Mouse (Mus musculus) liver, embryonic 15.5 days (tissue): Measurements from ENCODE around the gene Ttll13. TPM values are rescaled to one million over a fixed set of nuclear protein-coding genes. Genes with fewer than 3 reads are reported as not detected.
A peak's percentile ranks its signal among the peaks of the same experiment; 100 is the strongest.

Experiments used
- ATAC-seq: fragments of 200-750 bp; cut with Nextera tagmentation; 2 replicates; pipeline ENCODE4 v1.8.0; 2017; ENCODE audit warnings: moderate number of reproducible peaks, mild to moderate bottlenecking, moderate library complexity; ENCODE audit not compliant: insufficient read depth
- H3K27ac ChIP-seq: fragments of 300-500 bp; sonication (generic); replicated peaks from 2 replicates; pipeline ENCODE4 v1.5.1; 2015; ENCODE audit warnings: mild to moderate bottlenecking, inconsistent platforms
- H3K27me3 ChIP-seq: fragments of 300-500 bp; sonication (generic); 2 replicates; pipeline ENCODE4 v1.6.1; 2015; ENCODE audit warnings: mild to moderate bottlenecking, inconsistent platforms
- H3K36me3 ChIP-seq: fragments of 300-500 bp; sonication (generic); replicated peaks from 2 replicates; pipeline ENCODE4 v1.6.1; 2015; ENCODE audit warnings: moderate library complexity, mild to moderate bottlenecking, inconsistent platforms
- H3K4me1 ChIP-seq: fragments of 300-500 bp; sonication (generic); replicated peaks from 2 replicates; pipeline ENCODE4 v1.6.1; 2015; ENCODE audit warnings: inconsistent platforms
- H3K4me2 ChIP-seq: fragments of 300-500 bp; sonication (generic); 2 replicates; pipeline ENCODE4 v1.6.1; 2015; ENCODE audit warnings: moderate library complexity, mild to moderate bottlenecking, inconsistent platforms
- H3K4me3 ChIP-seq: fragments of 300-500 bp; sonication (generic); replicated peaks from 2 replicates; pipeline ENCODE4 v1.5.1; 2015; ENCODE audit warnings: mild to moderate bottlenecking, inconsistent platforms
- H3K9ac ChIP-seq: fragments of 300-500 bp; sonication (generic); 2 replicates; pipeline ENCODE4 v1.6.1; 2015; ENCODE audit warnings: moderate library complexity, mild to moderate bottlenecking, inconsistent platforms
- H3K9me3 ChIP-seq: fragments of 300-500 bp; sonication (generic); replicated peaks from 2 replicates; pipeline ENCODE4 v1.6.1; 2016; ENCODE audit warnings: inconsistent platforms
- WGBS: fragments of 180-500 bp; shearing (Covaris S2); methylation state at CpG from one replicate; pipeline ENCODE4 v1.1.7; 2015; ENCODE audit warnings: mixed read lengths; ENCODE audit not compliant: insufficient replicate concordance; 5-methylcytosine and 5-hydroxymethylcytosine counted together
- polyA plus RNA-seq: library from polyadenylated mRNA; unstranded; fragments of >200 nt; fragmentation: Nextera tagmentation; extraction: Ambion mirVana; gene quantifications from 2 replicates; pipeline ENCODE4 v1.2.1, GENCODE M21; 2015

Ttll13 gene
- polyA plus RNA-seq, 1 experiment from 2014 or later = 0.16 TPM

DNA sequence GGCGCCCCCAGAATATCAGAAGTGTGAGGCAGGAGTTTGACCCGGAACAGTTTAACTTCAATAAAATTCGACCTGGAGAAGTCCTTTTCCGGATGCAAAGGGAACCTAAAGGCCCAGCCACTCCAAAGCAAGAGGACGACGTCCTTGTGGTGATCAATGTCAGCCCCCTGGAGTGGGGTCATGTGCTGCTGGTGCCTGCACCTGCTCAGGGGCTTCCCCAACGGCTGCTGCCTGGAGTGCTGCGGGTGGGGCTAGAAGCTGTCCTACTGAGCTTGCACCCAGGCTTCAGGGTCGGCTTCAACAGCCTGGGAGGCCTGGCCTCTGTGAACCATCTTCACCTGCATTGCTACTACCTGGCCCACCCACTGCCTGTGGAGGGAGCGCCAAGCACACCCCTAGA is 7.6 kb upstream of the Ttll13 start:
- H3K4me3 ChIP-seq = no peak overlapping the region
- H3K9me3 ChIP-seq = no peaks in the 10 kb centered on the region
- no peak for ATAC-seq
- H3K27ac ChIP-seq = no peak overlapping the region
- H3K4me2 ChIP-seq = no peak overlapping the region
- no peaks in the 10 kb centered on the region for H3K27me3 ChIP-seq
- H3K4me1 ChIP-seq = peaks cover 20% of the 10 kb centered on the region
- no peak overlapping the region for H3K9ac ChIP-seq
- WGBS = 77% methylated on average over 10 of the region's 10 CpGs
- peaks cover 29% of the 10 kb centered on the region for H3K36me3 ChIP-seq

DNA sequence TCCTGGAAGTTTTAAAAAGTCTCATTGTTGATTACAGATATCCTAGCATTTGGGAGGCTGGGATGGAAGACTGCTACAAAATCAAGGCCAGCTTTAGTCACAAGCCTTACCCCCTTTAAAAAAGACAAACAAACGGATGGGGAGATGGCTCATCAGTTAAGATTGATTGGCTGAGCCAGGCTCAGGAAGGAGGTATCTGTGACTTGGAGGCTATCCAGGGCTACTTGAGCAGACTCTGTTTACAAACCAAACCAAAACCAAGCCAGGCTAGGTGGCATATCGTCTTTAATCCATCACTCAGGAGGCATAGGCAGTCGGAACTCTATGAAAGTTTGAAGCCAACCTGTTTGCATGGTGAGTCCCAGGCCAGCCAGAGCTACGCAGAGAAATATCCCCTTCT is 4.5 kb upstream of the Ttll13 start:
- Histone ChIP-seq H3K36me3 (peaks cover 27% of the 10 kb centered on the region), H3K9ac (no peak overlapping the region), H3K4me3 (no peak overlapping the region), H3K4me2 (no peak overlapping the region), H3K4me1 (peaks cover 9% of the 10 kb centered on the region), H3K27me3 (no peaks in the 10 kb centered on the region), H3K27ac (no peak overlapping the region), H3K9me3 (no peaks in the 10 kb centered on the region)
- no peak for ATAC-seq
- WGBS = 69% methylated on average over 4 of the region's 4 CpGs

DNA sequence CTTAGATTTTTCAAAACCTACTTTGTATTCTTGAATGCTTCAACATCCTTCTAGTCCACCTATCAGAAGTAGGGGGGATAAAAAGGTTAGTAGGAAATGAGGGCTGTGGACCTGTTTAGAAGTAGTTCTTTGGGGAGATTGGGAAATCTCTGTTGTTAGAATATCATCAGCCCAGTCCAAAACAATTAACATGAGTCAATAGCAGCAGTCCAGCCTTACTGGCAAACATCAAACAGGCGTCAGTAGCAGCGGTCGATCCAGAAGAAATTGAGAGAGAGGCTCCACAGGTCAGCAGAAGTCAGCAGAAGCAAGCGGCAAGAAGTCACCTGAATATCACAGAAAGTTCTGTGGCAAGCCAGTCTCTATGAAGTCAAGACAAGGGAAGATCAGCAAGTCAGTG is 1.3 kb upstream of the Ttll13 start:
- H3K27me3 ChIP-seq = no peaks in the 10 kb centered on the region
- 84% methylated on average over 4 of the region's 4 CpGs for WGBS
- H3K4me1 ChIP-seq = peaks cover 16% of the 10 kb centered on the region
- peaks cover 6% of the 10 kb centered on the region; the same call in 1 of the 2 replicates for H3K36me3 ChIP-seq
- no peak overlapping the region for H3K9ac ChIP-seq
- no peaks in the 10 kb centered on the region for H3K9me3 ChIP-seq
- H3K4me2 ChIP-seq = no peak overlapping the region
- no peak overlapping the region for H3K27ac ChIP-seq
- ATAC-seq = no peak
- H3K4me3 ChIP-seq = no peak overlapping the region

DNA sequence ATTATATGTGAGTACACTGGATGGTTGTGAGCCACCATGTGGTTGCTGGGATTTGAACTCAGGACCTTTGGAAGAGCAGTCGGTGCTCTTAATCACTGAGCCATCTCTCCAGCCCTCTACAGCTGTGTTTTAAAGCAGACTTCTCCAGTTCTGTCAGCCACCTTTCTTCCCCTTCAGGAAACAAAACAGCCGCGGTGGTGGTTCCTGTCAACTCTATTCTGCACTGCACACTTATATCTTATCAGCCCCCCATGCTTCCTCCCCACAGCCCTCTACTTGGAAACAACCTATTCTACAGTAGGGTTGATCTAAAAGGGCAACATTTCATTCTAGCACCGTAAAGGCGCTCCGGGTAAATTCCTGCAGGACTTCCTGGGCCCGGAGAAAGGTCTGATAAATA is 683 bp downstream of the Ttll13 start:
- no peak for ATAC-seq
- H3K4me1 ChIP-seq = peaks cover 16% of the 10 kb centered on the region
- peak overlapping the region; percentile 80 for H3K9ac ChIP-seq
- peak overlapping the region; percentile 31; the same call in 1 of the 2 replicates for H3K27ac ChIP-seq
- no peaks in the 10 kb centered on the region for H3K36me3 ChIP-seq
- peak overlapping the region; percentile 77 for H3K4me3 ChIP-seq
- peak overlapping the region; percentile 95 for H3K4me2 ChIP-seq
- no peaks in the 10 kb centered on the region for H3K27me3 ChIP-seq
- no peaks in the 10 kb centered on the region for H3K9me3 ChIP-seq
- 13% methylated on average over 7 of the region's 7 CpGs for WGBS

DNA sequence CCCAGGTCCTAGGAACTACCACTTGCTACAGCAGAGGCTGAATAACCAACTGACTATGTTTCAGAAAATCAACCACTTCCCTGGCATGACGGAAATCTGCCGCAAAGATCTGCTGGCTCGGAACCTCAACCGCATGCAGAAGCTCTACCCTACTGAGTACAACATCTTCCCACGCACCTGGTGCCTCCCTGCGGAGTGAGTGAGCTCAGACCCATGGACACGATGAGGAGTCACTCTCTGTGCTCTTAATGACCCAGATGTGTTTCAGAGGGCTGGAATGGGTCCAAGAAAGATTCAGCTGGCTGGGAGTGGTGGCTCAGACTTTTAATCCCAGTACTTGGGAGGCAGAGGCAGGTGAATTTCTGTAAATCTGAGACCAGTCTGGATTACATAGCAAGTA is 6.3 kb downstream of the Ttll13 start:
- Histone ChIP-seq H3K36me3 (no peaks in the 10 kb centered on the region), H3K4me1 (peaks cover 12% of the 10 kb centered on the region), H3K9ac (no peak overlapping the region), H3K4me2 (no peak overlapping the region), H3K27ac (no peak overlapping the region), H3K9me3 (no peaks in the 10 kb centered on the region), H3K4me3 (no peak overlapping the region), H3K27me3 (peaks cover 6% of the 10 kb centered on the region)
- 80% methylated on average over 7 of the region's 7 CpGs for WGBS
- no peak for ATAC-seq

DNA sequence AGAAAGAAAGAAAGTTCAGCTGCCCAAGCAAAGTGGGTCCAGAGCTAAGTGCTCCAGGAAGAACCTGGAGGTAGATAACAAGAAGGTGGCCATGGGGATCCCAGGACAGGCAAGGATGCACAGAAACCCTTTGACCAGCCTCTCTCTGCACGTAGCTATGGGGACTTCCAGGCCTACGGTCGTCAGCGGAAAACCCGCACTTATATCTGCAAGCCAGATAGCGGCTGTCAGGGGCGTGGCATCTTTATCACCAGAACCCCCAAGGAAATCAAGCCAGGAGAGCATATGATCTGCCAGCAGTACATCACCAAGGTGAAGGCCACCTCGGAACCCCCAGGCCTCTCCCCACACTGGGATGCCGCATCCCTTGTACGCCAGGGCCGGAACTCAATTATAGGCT is 6.7 kb downstream of the Ttll13 start:
- ATAC-seq = no peak
- H3K27ac ChIP-seq = no peak overlapping the region
- H3K9ac ChIP-seq = no peak overlapping the region
- H3K4me2 ChIP-seq = peak overlapping the region; percentile 18
- whole genome bisulfite sequencing = 35% methylated on average over 11 of the region's 11 CpGs
- H3K9me3 ChIP-seq = no peaks in the 10 kb centered on the region
- H3K4me1 ChIP-seq = peaks cover 12% of the 10 kb centered on the region
- no peaks in the 10 kb centered on the region for H3K36me3 ChIP-seq
- no peak overlapping the region for H3K4me3 ChIP-seq
- H3K27me3 ChIP-seq = peaks cover 6% of the 10 kb centered on the region

DNA sequence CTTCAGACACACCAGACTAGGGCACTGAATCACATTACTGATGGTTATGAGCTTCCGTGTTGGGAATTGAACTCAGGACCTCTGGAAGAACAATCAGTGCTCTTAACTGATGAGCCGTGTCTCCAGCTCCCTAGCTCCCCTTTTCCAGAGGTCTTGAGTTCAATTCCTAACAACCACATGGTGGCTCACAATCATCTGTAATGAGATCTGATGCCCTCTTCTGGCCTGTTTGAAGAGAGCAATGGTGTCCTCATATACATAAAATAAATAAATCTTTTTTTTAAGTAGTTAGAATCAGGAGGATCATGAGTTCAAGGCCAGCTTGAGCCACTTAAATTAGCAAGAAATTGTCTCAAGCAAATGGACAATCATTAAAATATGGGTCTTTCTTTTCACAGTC is 9.8 kb downstream of the Ttll13 start:
- Histone ChIP-seq H3K36me3 (no peaks in the 10 kb centered on the region), H3K9me3 (no peaks in the 10 kb centered on the region), H3K4me3 (no peak overlapping the region), H3K27ac (no peak overlapping the region), H3K9ac (no peak overlapping the region), H3K4me2 (no peak overlapping the region), H3K4me1 (peaks cover 22% of the 10 kb centered on the region), H3K27me3 (peaks cover 27% of the 10 kb centered on the region)
- ATAC-seq = no peak
- 61% methylated on average over 2 of the region's 2 CpGs for WGBS

DNA sequence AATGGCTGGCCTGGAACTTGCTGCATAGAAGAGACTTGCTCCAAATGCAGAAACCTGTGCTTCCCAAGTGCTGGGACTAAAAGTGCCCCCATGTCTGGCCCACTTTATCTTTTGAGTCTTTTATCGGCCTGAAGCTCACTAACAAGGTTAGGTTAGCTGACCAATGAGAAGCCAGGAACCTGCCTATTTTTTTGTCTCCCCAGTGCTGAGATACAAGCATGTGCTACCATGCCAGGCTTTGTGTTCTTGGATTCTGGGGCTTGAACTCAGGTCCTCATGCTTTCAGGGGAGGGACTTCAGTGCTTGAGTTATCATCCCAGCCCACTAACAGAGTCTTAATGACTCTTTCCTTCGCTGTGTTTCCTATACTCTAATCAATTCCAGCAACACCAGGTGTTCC is 11.5 kb downstream of the Ttll13 start:
- peaks cover 27% of the 10 kb centered on the region; the same call in 1 of the 2 replicates for H3K27me3 ChIP-seq
- no peak for ATAC-seq
- no peak overlapping the region for H3K9ac ChIP-seq
- H3K9me3 ChIP-seq = no peaks in the 10 kb centered on the region
- 43% methylated on average over 2 of the region's 2 CpGs for WGBS
- H3K4me2 ChIP-seq = no peak overlapping the region
- no peak overlapping the region for H3K4me3 ChIP-seq
- peaks cover 28% of the 10 kb centered on the region for H3K4me1 ChIP-seq
- H3K27ac ChIP-seq = no peak overlapping the region
- H3K36me3 ChIP-seq = no peaks in the 10 kb centered on the region

DNA sequence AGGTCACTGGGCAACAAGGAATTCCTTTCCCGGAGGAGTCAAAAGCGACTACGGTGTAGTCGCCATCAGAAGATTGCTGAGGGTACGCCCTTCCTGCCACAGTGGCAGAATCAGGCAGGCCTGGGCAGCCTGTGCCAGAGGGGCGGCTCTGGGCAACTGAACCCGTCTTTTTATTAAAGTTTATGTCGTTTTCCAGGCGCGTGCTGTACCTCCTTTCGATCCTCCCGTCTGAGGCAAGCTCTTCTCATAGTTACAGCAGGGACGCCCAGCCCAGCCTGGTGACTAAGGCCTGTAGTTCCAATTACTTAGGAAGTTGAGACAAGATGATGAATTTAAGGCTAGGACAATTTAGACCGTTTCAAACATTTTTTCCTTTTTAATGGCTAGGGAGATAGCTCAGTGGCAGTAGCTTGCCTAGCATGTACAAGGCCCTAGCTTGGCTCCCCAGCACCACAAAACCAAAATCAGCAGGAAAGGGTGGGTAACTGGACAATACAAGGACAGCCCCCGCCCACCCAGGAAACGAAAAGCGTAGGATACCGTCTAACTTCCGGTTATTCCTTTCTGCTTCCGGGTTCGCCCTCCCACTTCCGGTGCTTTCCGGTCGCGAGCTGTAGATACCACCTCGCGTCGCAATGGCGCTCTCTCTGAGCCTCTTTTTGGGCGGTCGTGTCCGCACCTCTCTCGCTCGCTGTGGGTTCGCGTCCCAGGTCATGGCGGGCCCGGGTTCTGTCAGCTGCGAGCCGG is 14.6 kb downstream of the Ttll13 start, which contains the start of gene Ngrn:
Ngrn (plus strand) TSS at position 591 of the 747 bp plus-strand sequence.
- Histone ChIP-seq H3K4me1 (peaks cover 23% of the 10 kb centered on the region), H3K36me3 (peaks cover 27% of the 10 kb centered on the region), H3K9ac (peak within 1 kb of the TSS; percentile 85), H3K4me3 (peak within 1 kb of the TSS; percentile 80), H3K27ac (peak within 1 kb of the TSS; percentile 86), H3K27me3 (peaks cover 21% of the 10 kb centered on the region; the same call in 1 of the 2 replicates), H3K9me3 (no peaks in the 10 kb centered on the region), H3K4me2 (peak within 1 kb of the TSS; percentile 78)
- WGBS = 23% methylated on average over 40 of the region's 40 CpGs
- ATAC-seq = peak; percentile 85

DNA sequence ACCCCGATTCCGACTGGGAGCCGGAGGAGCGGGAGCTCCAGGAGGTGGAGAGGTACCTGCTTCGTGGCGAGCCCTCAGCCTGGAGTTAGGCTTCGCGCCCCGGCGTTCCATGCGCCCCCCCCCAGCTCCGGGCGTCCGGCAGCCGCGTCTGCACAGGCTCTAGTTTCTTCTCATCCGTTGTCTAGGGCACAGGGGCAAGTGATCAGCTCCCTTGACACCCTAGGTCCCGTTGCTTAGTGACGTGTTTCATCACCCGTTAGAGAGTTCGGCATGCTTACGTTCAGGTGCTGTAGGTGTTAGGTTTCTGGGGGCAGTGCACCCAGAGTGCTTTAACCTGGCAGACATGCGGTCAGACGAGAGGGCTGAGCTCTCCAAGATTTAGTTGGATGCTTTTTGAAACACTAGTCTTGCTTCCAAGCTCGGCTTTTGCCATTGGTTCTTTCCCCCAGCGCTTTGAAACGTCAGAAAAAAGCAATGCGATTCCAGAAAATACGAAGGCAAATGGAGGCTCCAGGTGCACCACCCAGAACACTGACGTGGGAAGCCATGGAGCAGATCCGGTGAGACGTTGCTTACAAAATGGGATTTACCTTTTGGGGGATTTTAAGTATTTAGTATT is 15.3 kb downstream of the Ttll13 start:
- Histone ChIP-seq H3K27ac (peak overlapping the region; percentile 86), H3K9ac (peak overlapping the region; percentile 85), H3K4me3 (peak overlapping the region; percentile 80), H3K4me1 (peaks cover 23% of the 10 kb centered on the region), H3K9me3 (no peaks in the 10 kb centered on the region), H3K4me2 (peak overlapping the region; percentile 78), H3K36me3 (peaks cover 34% of the 10 kb centered on the region), H3K27me3 (peaks cover 21% of the 10 kb centered on the region; the same call in 1 of the 2 replicates)
- WGBS = under 1% methylated on average over 32 of the region's 32 CpGs
- peak; percentile 65 for ATAC-seq

DNA sequence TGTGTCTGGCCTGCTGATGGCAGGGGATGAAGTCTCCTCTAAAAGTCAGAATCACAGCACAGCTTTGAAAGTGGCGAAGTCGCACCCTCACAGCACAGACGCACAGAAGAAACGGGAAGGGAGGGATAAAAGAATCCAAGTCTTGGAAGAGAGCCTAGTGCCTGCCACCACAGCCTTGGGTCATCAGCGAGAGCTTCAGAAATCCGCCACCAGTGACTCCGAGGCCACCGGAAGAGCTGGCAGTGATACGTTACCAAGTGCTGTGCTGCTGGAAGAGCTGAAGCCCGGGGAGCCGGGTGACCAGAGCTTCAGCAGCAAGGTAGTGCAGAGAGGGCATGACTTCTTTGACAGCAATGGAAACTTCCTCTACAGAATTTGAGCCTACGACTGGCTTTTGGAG is 18.4 kb downstream of the Ttll13 start:
- Histone ChIP-seq H3K27ac (no peak overlapping the region), H3K4me3 (no peak overlapping the region), H3K4me1 (peaks cover 35% of the 10 kb centered on the region), H3K9me3 (no peaks in the 10 kb centered on the region), H3K27me3 (peaks cover 5% of the 10 kb centered on the region; the same call in 1 of the 2 replicates), H3K4me2 (no peak overlapping the region), H3K36me3 (peaks cover 40% of the 10 kb centered on the region), H3K9ac (no peak overlapping the region)
- WGBS = 91% methylated on average over 12 of the region's 12 CpGs
- ATAC-seq = no peak
